Mouse (Mus musculus): ENCODE results near the gene Sdr39u1. TPM values are rescaled to one million over a fixed set of nuclear protein-coding genes. Genes with fewer than 3 reads are reported as not detected.

Gene Sdr39u1
- total RNA-seq, 2 experiments from 2014 or later, result 85.8 to 94.6 TPM

- intact Hi-C loops (cut with DNase I), result loop anchor here (5.0 kb wide), 1 partner anchor 85 kb away; the partner anchor contains the start of gene Adcy4
- DNase-seq (ENCODE audit: low spot score in 2 of 2), result peak; percentile 52 to 64
Measured at GRCm38 (mm10) chr14:55866962-55867361, 33.1 kb downstream of the Sdr39u1 start.

GRCm38 (mm10) chr14:55863773-55864172 is 36.3 kb downstream of the Sdr39u1 start:
- intact Hi-C loops (cut with DNase I), result loop anchor here (5.0 kb wide), 1 partner anchor 41 kb away; the partner anchor contains the start of gene Nfatc4
- peak; percentile 36 to 72 for DNase-seq (ENCODE audit: low spot score in 2 of 2)

- intact Hi-C loops (cut with DNase I), result loop anchor here (5.0 kb wide), 1 partner anchor 41 kb away; the partner anchor contains the start of gene Nfatc4
- no peak for DNase-seq (ENCODE audit: low spot score in 2 of 2)
Measured at GRCm38 (mm10) chr14:55862970-55863369, 37.1 kb downstream of the Sdr39u1 start.

- intact Hi-C loops (cut with DNase I), result loop anchor here (5.0 kb wide), 1 partner anchor 40 kb away; the partner anchor contains the start of gene Nfatc4
- DNase-seq (ENCODE audit: low spot score in 2 of 2), result no peak
Measured at GRCm38 (mm10) chr14:55862186-55862585, 37.9 kb downstream of the Sdr39u1 start.

- no peak for DNase-seq (ENCODE audit: low spot score in 2 of 2)
- intact Hi-C loops (cut with DNase I), result no loop called here
Measured at GRCm38 (mm10) chr14:55857588-55857987, 42.5 kb downstream of the Sdr39u1 start.

GRCm38 (mm10) chr14:55855101-55855561 is 45.0 kb downstream of the Sdr39u1 start:
- intact Hi-C loops (cut with DNase I), result no loop called here
- no peak for DNase-seq (ENCODE audit: low spot score in 2 of 2)

GRCm38 (mm10) chr14:55854406-55855100 is 45.5 kb downstream of the Sdr39u1 start:
- intact Hi-C loops (cut with DNase I), result no loop called here
- DNase-seq (ENCODE audit: low spot score in 2 of 2), result no peak

- peak in 1 of 2 experiments; percentile 45 for DNase-seq (ENCODE audit: low spot score in 2 of 2)
- intact Hi-C loops (cut with DNase I), result no loop called here
Measured at GRCm38 (mm10) chr14:55853621-55854285, 46.3 kb downstream of the Sdr39u1 start, which contains the start of gene Nynrin. Gene Nynrin, plus strand, starts transcription at chr14:55854010.

GRCm38 (mm10) chr14:55852646-55853551 is 47.2 kb downstream of the Sdr39u1 start:
- DNase-seq (ENCODE audit: low spot score in 2 of 2), result peak; percentile 30
- intact Hi-C loops (cut with DNase I), result no loop called here

- no peak for DNase-seq (ENCODE audit: low spot score in 2 of 2)
- intact Hi-C loops (cut with DNase I), result no loop called here
Measured at GRCm38 (mm10) chr14:55850885-55851284, 49.2 kb downstream of the Sdr39u1 start.

Other genes starting within 250 kb of the Sdr39u1 start
- gene Mdp1, start 239.8 kb downstream of the Sdr39u1 start, total RNA-seq (2021), result 10 to 100 TPM; 37.8 to 42.6 TPM
- gene Gmpr2, start 228.4 kb downstream of the Sdr39u1 start, total RNA-seq (2021), result 10 to 100 TPM; 22.7 to 24.6 TPM
- 100 to 1,000 TPM; 305 to 339 TPM for gene Nedd8, start 228.2 kb downstream of the Sdr39u1 start, total RNA-seq (2021)
- gene Tinf2, start 218.5 kb downstream of the Sdr39u1 start, total RNA-seq (2021), result 10 to 100 TPM; 14.8 to 16.0 TPM
- under 1 TPM in 1 of 2 experiments, not detected in 1; 0.25 TPM for gene Tgm1, start 186.4 kb downstream of the Sdr39u1 start, total RNA-seq (2021)
- gene Rabggta, start 178.0 kb downstream of the Sdr39u1 start, total RNA-seq (2021), result 10 to 100 TPM; 44.2 to 45.4 TPM
- gene Dhrs1, start 154.6 kb downstream of the Sdr39u1 start, total RNA-seq (2021), result 100 to 1,000 TPM in 1 of 2 experiments, 10 to 100 TPM in 1; 99.8 to 104 TPM
- 10 to 100 TPM; 13.4 to 13.9 TPM for gene Nop9, start 154.6 kb downstream of the Sdr39u1 start, total RNA-seq (2021)
- gene Cideb, start 141.8 kb downstream of the Sdr39u1 start, total RNA-seq (2021), result under 1 TPM; 0.68 to 0.93 TPM
- under 1 TPM; 0.22 to 0.42 TPM for gene Ltb4r2, start 138.9 kb downstream of the Sdr39u1 start, total RNA-seq (2021)
- under 1 TPM; 0.24 to 0.40 TPM for gene Ltb4r1, start 134.3 kb downstream of the Sdr39u1 start, total RNA-seq (2021)
- gene Adcy4, start 116.2 kb downstream of the Sdr39u1 start, total RNA-seq (2021), result 1 to 10 TPM; 5.1 to 6.6 TPM
- 1 to 10 TPM in 1 of 2 experiments, under 1 TPM in 1; 0.83 to 1.0 TPM for gene Ripk3, start 111.4 kb downstream of the Sdr39u1 start, total RNA-seq (2021)
- gene Nfatc4, start 77.1 kb downstream of the Sdr39u1 start, total RNA-seq (2021), result 1 to 10 TPM; 3.0 to 4.0 TPM
- 1 to 10 TPM; 8.8 to 9.7 TPM for gene Nynrin, start 46.3 kb downstream of the Sdr39u1 start, total RNA-seq (2021)
- 1 to 10 TPM in 1 of 2 experiments, under 1 TPM in 1; 0.23 to 1.1 TPM for gene Cbln3, start 15.9 kb downstream of the Sdr39u1 start, total RNA-seq (2021)
- gene Khnyn, start 15.3 kb downstream of the Sdr39u1 start, total RNA-seq (2021), result 10 to 100 TPM; 10.4 to 10.8 TPM
- not detected for gene Cma1, start 44.4 kb upstream of the Sdr39u1 start, total RNA-seq (2021)
- gene Cma2, start 50.7 kb upstream of the Sdr39u1 start, total RNA-seq (2021), result not detected
- not detected for gene Mcpt1, start 117.7 kb upstream of the Sdr39u1 start, total RNA-seq (2021)
- not detected for gene Mcpt9, start 130.2 kb upstream of the Sdr39u1 start, total RNA-seq (2021)
- not detected for gene Mcpt2, start 141.7 kb upstream of the Sdr39u1 start, total RNA-seq (2021)
- not detected for gene Mcpt4, start 162.0 kb upstream of the Sdr39u1 start, total RNA-seq (2021)
- not detected for gene Mcpt8, start 185.0 kb upstream of the Sdr39u1 start, total RNA-seq (2021)
- gene Ctsg, start 202.3 kb upstream of the Sdr39u1 start, total RNA-seq (2021), result not detected
- gene Gzme, start 220.3 kb upstream of the Sdr39u1 start, total RNA-seq (2021), result not detected
- gene Gzmd, start 232.3 kb upstream of the Sdr39u1 start, total RNA-seq (2021), result not detected

Data from left cerebral cortex, postnatal 14 days (tissue).